Mouse (Mus musculus) cerebellum, postnatal 4 days (tissue): ENCODE measurements around the gene Gm45837.

Experiments
- DNase-seq, 2 experiments: peaks; one replicate each; pipeline ENCODE4 v3.0.0; 2022; ENCODE audit warnings: low spot score in 2 of 2, mixed read lengths in 1 of 2

Gene Gm45837

GRCm38 (mm10) chr7:101391909-101392479, 18.7 kb upstream of the Gm45837 start:
- DNase-seq, result no peak

- no peak for DNase-seq
These were observed 17.7 kb upstream of the Gm45837 start for GRCm38 (mm10) chr7:101393015-101393414.

GRCm38 (mm10) chr7:101393694-101394504, 16.8 kb upstream of the Gm45837 start:
- no peak for DNase-seq

- DNase-seq, result no peak
These were observed 16.1 kb upstream of the Gm45837 start for GRCm38 (mm10) chr7:101394569-101394968.

GRCm38 (mm10) chr7:101395471-101395870, 15.2 kb upstream of the Gm45837 start:
- DNase-seq, result no peak

GRCm38 (mm10) chr7:101397175-101397574, 13.5 kb upstream of the Gm45837 start:
- no peak for DNase-seq

GRCm38 (mm10) chr7:101401510-101401909, 9.2 kb upstream of the Gm45837 start:
- DNase-seq, result peak in 1 of 2 experiments; percentile 28

- DNase-seq, result no peak
These were observed 6.9 kb upstream of the Gm45837 start for GRCm38 (mm10) chr7:101403831-101404230.

- peak; percentile 84 to 88 for DNase-seq
These were observed 2.1 kb downstream of the Gm45837 start for GRCm38 (mm10) chr7:101412796-101413195.

GRCm38 (mm10) chr7:101414209-101414608, 3.5 kb downstream of the Gm45837 start:
- DNase-seq, result no peak

GRCm38 (mm10) chr7:101414661-101415511, 4.2 kb downstream of the Gm45837 start:
- no peak for DNase-seq

GRCm38 (mm10) chr7:101415512-101416100, 4.9 kb downstream of the Gm45837 start:
- no peak for DNase-seq

GRCm38 (mm10) chr7:101416391-101416790, 5.7 kb downstream of the Gm45837 start:
- DNase-seq, result no peak

- DNase-seq, result no peak
These were observed 8.5 kb downstream of the Gm45837 start for GRCm38 (mm10) chr7:101419013-101419770.

- no peak for DNase-seq
These were observed 10.8 kb downstream of the Gm45837 start, which contains the start of gene Pde2a for GRCm38 (mm10) chr7:101421529-101421928. Gene Pde2a, plus strand, starts transcription at chr7:101421691.

GRCm38 (mm10) chr7:101422069-101422468, 11.4 kb downstream of the Gm45837 start:
- no peak for DNase-seq

- DNase-seq, result no peak
These were observed 12.0 kb downstream of the Gm45837 start for GRCm38 (mm10) chr7:101422646-101423045.

- DNase-seq, result no peak
These were observed 13.3 kb downstream of the Gm45837 start for GRCm38 (mm10) chr7:101423970-101424369.

GRCm38 (mm10) chr7:101426692-101427091, 16.0 kb downstream of the Gm45837 start:
- no peak for DNase-seq

GRCm38 (mm10) chr7:101427736-101428135, 17.1 kb downstream of the Gm45837 start:
- peak in 1 of 2 experiments; percentile 42 for DNase-seq

GRCm38 (mm10) chr7:101435038-101435437, 24.4 kb downstream of the Gm45837 start:
- DNase-seq, result no peak
